Mouse (Mus musculus): ENCODE measurements around the gene 4931440F15Rik. TPM values are rescaled to one million over a fixed set of nuclear protein-coding genes. Genes with fewer than 3 reads are reported as not detected.
"Not testable (repeated sequence)": the region's sequence is repeated elsewhere in the genome, so short reads cannot be mapped to it uniquely, and the experiment has no call there.

The 4931440F15Rik gene
- polyA plus RNA-seq (2012; rRNA removed), result 0.20 and 0.23 TPM in 2 replicates

GRCm38 (mm10) chr11:29825271-29825718 lies at the start of gene 4931440F15Rik:
TSS of gene 4931440F15Rik (minus strand) at chr11:29825668.
- not testable (repeated sequence) for H3K4me1 ChIP-seq (ENCODE audit: control insufficient read depth, insufficient read depth, low read length); H3K4me3 ChIP-seq (replicated peaks; ENCODE audit: extremely low read depth, low read depth, low read length); DNase-seq
- 39% methylated on average over 21 of the region's 21 CpGs for WGBS

GRCm38 (mm10) chr11:29874781-29875180 lies 49.3 kb upstream of the 4931440F15Rik start:
- WGBS, result 68% methylated on average over 1 of the region's 1 CpGs
- DNase-seq; H3K4me1 ChIP-seq (ENCODE audit: control insufficient read depth, insufficient read depth, low read length); H3K4me3 ChIP-seq (replicated peaks; ENCODE audit: extremely low read depth, low read depth, low read length): not testable (repeated sequence)

- no peak for DNase-seq
- Histone ChIP-seq H3K4me3 (replicated peaks; ENCODE audit: extremely low read depth, low read depth, low read length) (no peak overlapping the region), H3K4me1 (ENCODE audit: control insufficient read depth, insufficient read depth, low read length) (no peaks in the 10 kb centered on the region)
- TF ChIP-seq CTCF (IDR thresholded peaks at IDR 0.05; ENCODE audit: insufficient read depth, low read length) (no peak), POLR2A (IDR thresholded peaks at IDR 0.05; ENCODE audit: borderline replicate concordance, extremely low read depth, low read depth, low read length) (no peak)
- WGBS, result 82% methylated on average over 2 of the region's 2 CpGs
These were observed 44.7 kb upstream of the 4931440F15Rik start for GRCm38 (mm10) chr11:29870174-29870573.

GRCm38 (mm10) chr11:29864269-29864668 lies 38.8 kb upstream of the 4931440F15Rik start:
- DNase-seq, result no peak
- TF ChIP-seq POLR2A (IDR thresholded peaks at IDR 0.05; ENCODE audit: borderline replicate concordance, extremely low read depth, low read depth, low read length), result no peak
- no peak for TF ChIP-seq CTCF (IDR thresholded peaks at IDR 0.05; ENCODE audit: insufficient read depth, low read length)
- H3K4me1 ChIP-seq (ENCODE audit: control insufficient read depth, insufficient read depth, low read length), result no peaks in the 10 kb centered on the region
- H3K4me3 ChIP-seq (replicated peaks; ENCODE audit: extremely low read depth, low read depth, low read length), result no peak overlapping the region

- peak; percentile 14 for DNase-seq
- 60% methylated on average over 2 of the region's 2 CpGs for WGBS
- no peaks in the 10 kb centered on the region for H3K4me1 ChIP-seq (ENCODE audit: control insufficient read depth, insufficient read depth, low read length)
These were observed 36.4 kb upstream of the 4931440F15Rik start for GRCm38 (mm10) chr11:29861750-29862397.

GRCm38 (mm10) chr11:29861040-29861439 lies 35.6 kb upstream of the 4931440F15Rik start:
- Histone ChIP-seq H3K4me1 (ENCODE audit: control insufficient read depth, insufficient read depth, low read length) (no peaks in the 10 kb centered on the region), H3K4me3 (replicated peaks; ENCODE audit: extremely low read depth, low read depth, low read length) (no peak overlapping the region)
- TF ChIP-seq CTCF (IDR thresholded peaks at IDR 0.05; ENCODE audit: insufficient read depth, low read length) (no peak), POLR2A (IDR thresholded peaks at IDR 0.05; ENCODE audit: borderline replicate concordance, extremely low read depth, low read depth, low read length) (no peak)
- DNase-seq, result no peak
- 86% methylated on average over 2 of the region's 2 CpGs for WGBS

More at GRCm38 (mm10) chr11:29861750-29862397, 36.4 kb upstream of the 4931440F15Rik start:
- no peak for TF ChIP-seq POLR2A (IDR thresholded peaks at IDR 0.05; ENCODE audit: borderline replicate concordance, extremely low read depth, low read depth, low read length)
- TF ChIP-seq CTCF (IDR thresholded peaks at IDR 0.05; ENCODE audit: insufficient read depth, low read length), result peak; percentile 32; the same call in 1 of the 2 replicates
- H3K4me3 ChIP-seq (replicated peaks; ENCODE audit: extremely low read depth, low read depth, low read length), result no peak overlapping the region

GRCm38 (mm10) chr11:29840606-29841227 lies 15.2 kb upstream of the 4931440F15Rik start:
- Histone ChIP-seq H3K4me1 (ENCODE audit: control insufficient read depth, insufficient read depth, low read length) (no peaks in the 10 kb centered on the region), H3K4me3 (replicated peaks; ENCODE audit: extremely low read depth, low read depth, low read length) (no peak overlapping the region)
- TF ChIP-seq POLR2A (IDR thresholded peaks at IDR 0.05; ENCODE audit: borderline replicate concordance, extremely low read depth, low read depth, low read length) (no peak), CTCF (IDR thresholded peaks at IDR 0.05; ENCODE audit: insufficient read depth, low read length) (no peak)
- DNase-seq, result no peak
- WGBS, result 95% methylated on average over 3 of the region's 3 CpGs

- Histone ChIP-seq H3K4me3 (replicated peaks; ENCODE audit: extremely low read depth, low read depth, low read length) (no peak overlapping the region), H3K4me1 (ENCODE audit: control insufficient read depth, insufficient read depth, low read length) (no peaks in the 10 kb centered on the region)
- 26% methylated on average over 3 of the region's 3 CpGs for WGBS
- no peak for DNase-seq
- no peak for TF ChIP-seq POLR2A (IDR thresholded peaks at IDR 0.05; ENCODE audit: borderline replicate concordance, extremely low read depth, low read depth, low read length)
- no peak for TF ChIP-seq CTCF (IDR thresholded peaks at IDR 0.05; ENCODE audit: insufficient read depth, low read length)
These were observed 14.3 kb upstream of the 4931440F15Rik start for GRCm38 (mm10) chr11:29839781-29840180.

- no peaks in the 10 kb centered on the region for H3K4me1 ChIP-seq (ENCODE audit: control insufficient read depth, insufficient read depth, low read length)
- no peak overlapping the region for H3K4me3 ChIP-seq (replicated peaks; ENCODE audit: extremely low read depth, low read depth, low read length)
- DNase-seq, result no peak
- TF ChIP-seq CTCF (IDR thresholded peaks at IDR 0.05; ENCODE audit: insufficient read depth, low read length) (no peak), POLR2A (IDR thresholded peaks at IDR 0.05; ENCODE audit: borderline replicate concordance, extremely low read depth, low read depth, low read length) (no peak)
These were observed 11.6 kb upstream of the 4931440F15Rik start for GRCm38 (mm10) chr11:29837066-29837465.

- no peak overlapping the region for H3K4me3 ChIP-seq (replicated peaks; ENCODE audit: extremely low read depth, low read depth, low read length)
- no peaks in the 10 kb centered on the region for H3K4me1 ChIP-seq (ENCODE audit: control insufficient read depth, insufficient read depth, low read length)
- 70% methylated on average over 2 of the region's 2 CpGs for WGBS
- TF ChIP-seq CTCF (IDR thresholded peaks at IDR 0.05; ENCODE audit: insufficient read depth, low read length) (no peak), POLR2A (IDR thresholded peaks at IDR 0.05; ENCODE audit: borderline replicate concordance, extremely low read depth, low read depth, low read length) (no peak)
- DNase-seq, result no peak
These were observed 2.3 kb upstream of the 4931440F15Rik start for GRCm38 (mm10) chr11:29827729-29828128.
